Mouse (Mus musculus): ENCODE measurements around the gene Cd300a.

GRCm38 (mm10) chr11:114871540-114871939 is 18.3 kb upstream of the Cd300a start:
- no peak for TF ChIP-seq POLR2A (IDR thresholded peaks at IDR 0.05; ENCODE audit: borderline replicate concordance, control insufficient read depth, low read depth, low read length)
- no peak for TF ChIP-seq CTCF (IDR thresholded peaks at IDR 0.05; ENCODE audit: control insufficient read depth, insufficient read depth, low read length)

Measured in bone marrow, adult 2 months (tissue).